Mouse (Mus musculus) Patski (cell line): ENCODE measurements at regions not wholly inside any gene's neighbourhood (a gene's known extent, or its start where the extent isn't known, plus 50 kb on each side); places are given as distances from the start of the nearest gene placed in this dataset.
"Not testable (repeated sequence)": the region's sequence is repeated elsewhere in the genome, so short reads cannot be mapped to it uniquely, and the experiment has no call there.

ENCODE experiments used
- ATAC-seq: fragments of 100-300 bp; one replicate; pipeline ENCODE4 v1.8.0; 2021
- CTCF ChIA-PET: fragments of 350-600 bp; sonication (Branson Sonifier 250); formaldehyde crosslinking; loops from one replicate; lab custom pipeline; 2022; ENCODE audit warnings: inconsistent platforms; lab: Charles Lee
- POLR2A ChIA-PET: fragments of 350-600 bp; sonication (Branson Sonifier 250); formaldehyde crosslinking; loops from one replicate; lab custom pipeline; 2022; ENCODE audit warnings: antibody characterized with exemption, inconsistent platforms; lab: Charles Lee
- DNase-seq: peaks from one replicate; pipeline ENCODE4 v3.0.0-alpha.2; 2011; ENCODE audit warnings: low read depth, low spot score
- H3K27me3 ChIP-seq: fragments of 371-371 bp; one replicate; pipeline ENCODE4 v1.5.1; 2021
- CTCF ChIP-seq: fragments of 100-300 bp; IDR thresholded peaks from one replicate; pipeline ENCODE4 v1.5.1; 2021
- in situ Hi-C: fragments of 300-500 bp; cut with MboI; formaldehyde crosslinking; loops from 3 replicates; pipeline ENCODE4 v1.11.1; 2018; ENCODE audit warnings: low pct_unique_long_range_greater_than_20kb, mixed read lengths

DNA sequence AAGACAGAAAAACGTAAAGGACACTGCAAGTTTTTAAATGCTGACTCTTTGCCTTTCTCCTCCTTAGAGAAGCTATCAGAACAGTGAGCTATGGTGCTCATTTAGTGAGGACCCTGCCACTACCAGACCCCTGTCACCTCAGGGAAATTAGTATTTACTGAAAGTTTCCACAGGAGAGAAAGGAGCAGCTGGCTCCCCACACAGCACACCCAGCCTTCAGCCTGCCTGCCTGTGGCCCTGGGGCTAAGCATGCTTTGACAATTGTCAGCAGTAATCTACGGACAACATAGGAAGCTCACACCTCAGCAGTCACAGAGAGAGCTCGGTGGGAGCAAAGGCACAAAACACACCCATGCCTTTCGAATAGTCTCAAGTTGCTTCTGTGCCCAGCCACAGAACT is 625.9 kb upstream of the Map3k7 start:
- in situ Hi-C loops, result no loop called here
- ChIA-PET POLR2A (no interaction called here), CTCF (interaction anchor here (1.2 to 1.3 kb wide), 2 partner anchors 13 kb away, joined by 3 to 5 read pairs; no protein-coding TSS in a partner anchor)
- H3K27me3 ChIP-seq, result no peaks in the 10 kb centered on the region
- TF ChIP-seq CTCF, result no peak
- ATAC-seq, result no peak
- DNase-seq, result no peak

DNA sequence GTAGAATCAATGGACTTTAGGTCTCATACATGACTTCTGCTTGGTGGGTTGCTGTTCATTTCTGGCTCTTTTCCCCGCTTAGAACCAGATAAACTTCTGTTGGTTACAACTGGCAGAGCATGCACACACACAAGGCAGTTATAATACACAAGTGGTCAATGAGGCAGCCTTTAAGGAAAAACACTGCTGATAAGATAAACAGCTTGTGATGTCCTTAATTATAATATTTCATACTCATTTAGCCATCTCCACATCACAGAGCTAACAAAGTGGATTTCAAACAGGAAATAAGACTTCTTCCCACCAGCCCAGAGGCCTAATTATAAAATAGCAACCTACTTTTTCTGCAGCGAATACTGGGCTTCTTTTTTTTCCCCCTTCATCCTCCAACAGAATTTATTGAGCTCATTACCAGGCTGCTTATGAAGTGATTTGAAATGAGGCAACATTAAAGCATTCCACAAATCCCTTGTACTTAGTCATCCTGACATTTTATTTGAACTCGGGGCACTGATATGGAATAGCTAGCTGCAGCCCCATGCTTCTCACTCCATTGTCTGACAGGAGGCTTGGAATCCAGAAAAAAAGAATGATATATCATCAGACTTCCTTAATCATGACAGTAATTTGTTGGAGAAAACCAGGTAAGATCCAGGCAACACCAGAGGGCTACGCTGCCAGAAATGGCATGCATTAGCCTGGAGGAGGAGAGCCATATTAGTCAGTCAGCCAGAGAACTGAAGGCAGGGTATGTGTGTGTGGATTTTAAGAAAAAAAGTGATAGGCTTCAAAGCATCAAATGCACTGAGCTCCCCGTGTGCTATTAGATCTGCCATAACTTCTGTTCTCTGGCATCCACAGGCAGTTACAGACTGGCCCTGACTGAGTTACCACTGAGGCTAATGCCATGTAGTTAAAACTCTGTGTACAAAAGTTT is 620.3 kb upstream of the Map3k7 start:
- DNase-seq (no peak), ATAC-seq (no peak)
- no peaks in the 10 kb centered on the region for H3K27me3 ChIP-seq
- ChIA-PET POLR2A (no interaction called here), CTCF (interaction anchor here (1.2 kb wide), 1 partner anchor 18 kb away, joined by 4 read pairs; no protein-coding TSS in a partner anchor)
- in situ Hi-C loops, result no loop called here
- no peak for TF ChIP-seq CTCF

DNA sequence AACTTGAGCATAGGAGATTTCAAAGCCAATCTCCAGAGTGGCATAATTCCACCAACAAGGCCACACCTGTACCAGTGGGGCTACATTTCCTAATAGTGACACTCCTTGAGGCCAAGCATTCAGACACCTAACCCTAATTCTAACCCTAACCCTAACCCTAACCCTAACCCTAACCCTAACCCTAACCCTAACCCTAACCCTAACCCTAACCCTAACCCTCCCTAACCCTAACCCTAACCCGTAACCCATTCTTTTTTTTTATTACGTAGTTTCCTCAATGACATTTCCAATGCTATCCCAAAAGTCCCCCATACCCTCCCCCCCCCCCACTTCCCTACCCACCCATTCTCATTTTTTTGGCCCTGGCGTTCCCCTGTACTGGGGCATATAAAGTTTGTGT is 609.9 kb upstream of the Map3k7 start:
- CTCF ChIA-PET, DNase-seq, H3K27me3 ChIP-seq, ATAC-seq, in situ Hi-C loops, POLR2A ChIA-PET: not testable (repeated sequence)

DNA sequence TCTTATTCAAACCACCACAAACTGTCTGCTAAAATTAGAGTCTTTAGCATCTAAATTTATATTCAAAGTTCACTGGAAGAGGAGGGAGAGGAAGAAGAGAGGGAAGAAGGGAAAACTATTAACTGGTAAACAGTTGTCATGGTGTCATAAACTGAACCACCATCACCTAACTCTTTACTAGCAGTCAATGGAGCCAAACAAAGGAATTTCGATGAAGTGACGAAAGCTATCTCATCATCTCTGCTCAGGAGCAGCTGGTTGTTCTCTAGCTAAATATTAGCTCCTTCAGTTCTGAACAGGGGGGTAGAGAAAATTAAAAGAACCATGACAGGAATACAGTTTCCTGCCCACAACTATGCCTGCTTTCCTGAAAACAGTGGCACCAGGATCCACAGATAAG is 608.9 kb upstream of the Map3k7 start:
- no peak for ATAC-seq
- in situ Hi-C loops, result no loop called here
- no peak for DNase-seq
- ChIA-PET CTCF (no interaction called here), POLR2A (no interaction called here)
- H3K27me3 ChIP-seq, result no peaks in the 10 kb centered on the region
- no peak for TF ChIP-seq CTCF

DNA sequence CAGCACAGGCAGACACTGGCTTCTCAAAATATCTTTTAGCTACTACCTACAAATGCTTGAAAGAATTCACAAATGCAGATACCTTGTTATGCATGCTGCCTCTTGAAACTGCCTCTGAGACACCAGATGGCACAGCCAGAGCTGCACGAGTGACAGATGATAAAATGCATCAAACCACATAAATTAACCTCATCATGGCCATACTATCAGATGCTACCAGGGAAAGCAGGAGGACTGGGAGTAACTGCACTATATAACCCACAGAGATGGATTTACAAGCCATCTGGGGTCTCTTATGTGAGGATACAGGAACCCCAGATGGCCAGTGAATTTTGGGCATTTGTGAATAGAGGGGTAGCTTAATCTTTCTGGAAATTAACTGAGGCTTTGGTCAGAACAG is 597.7 kb upstream of the Map3k7 start:
- no peak for ATAC-seq
- DNase-seq, result no peak
- POLR2A ChIA-PET, result no interaction called here
- CTCF ChIA-PET, result no interaction called here
- H3K27me3 ChIP-seq, result no peaks in the 10 kb centered on the region
- TF ChIP-seq CTCF, result no peak
- in situ Hi-C loops, result no loop called here

DNA sequence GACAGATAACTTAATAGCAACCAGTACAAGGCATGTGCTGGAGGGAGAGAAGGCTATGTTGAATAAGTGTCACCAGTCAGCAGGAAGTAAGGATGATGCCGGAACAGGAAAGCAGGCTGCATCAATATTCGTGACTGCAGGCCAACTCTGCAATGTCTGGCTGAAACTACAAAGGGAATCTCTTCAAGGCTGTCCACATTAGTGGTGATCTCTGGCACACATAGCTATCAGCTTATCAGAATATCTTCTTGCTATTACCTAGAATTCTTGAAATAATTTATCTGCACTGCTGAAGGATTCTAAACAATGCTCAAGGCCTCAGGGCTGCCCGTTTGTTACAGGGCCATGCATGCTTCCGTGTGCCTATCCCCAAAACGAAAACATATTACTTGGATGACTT is 596.9 kb upstream of the Map3k7 start:
- H3K27me3 ChIP-seq, result no peaks in the 10 kb centered on the region
- ATAC-seq (no peak), DNase-seq (no peak)
- POLR2A ChIA-PET, result interaction anchor here (0.6 kb wide), 1 partner anchor 65 kb away, joined by 4 read pairs; no protein-coding TSS in a partner anchor
- in situ Hi-C loops, result no loop called here
- no peak for TF ChIP-seq CTCF
- CTCF ChIA-PET, result no interaction called here

DNA sequence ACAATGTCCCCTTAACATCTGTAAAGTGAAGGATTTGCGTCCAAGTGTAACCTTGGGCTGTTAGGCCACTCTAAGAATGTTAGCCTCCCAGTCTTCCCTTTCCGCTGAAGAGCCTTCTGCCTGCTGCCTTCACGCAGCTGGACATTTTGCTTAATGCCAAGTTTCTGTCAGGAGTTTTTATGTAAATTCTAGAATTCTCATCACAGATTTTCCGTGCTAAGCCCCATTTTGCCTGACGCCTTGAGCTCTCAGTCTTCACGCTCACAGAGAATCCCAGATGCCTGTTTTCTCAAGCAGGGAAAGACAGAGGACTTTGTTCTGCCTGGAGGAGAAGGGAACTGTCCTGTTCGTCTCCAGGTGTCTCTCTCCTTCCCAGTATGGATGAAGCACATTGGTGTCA is 593.8 kb upstream of the Map3k7 start:
- no peak for TF ChIP-seq CTCF
- in situ Hi-C loops, result no loop called here
- ChIA-PET POLR2A (no interaction called here), CTCF (no interaction called here)
- DNase-seq (no peak), ATAC-seq (no peak)
- no peaks in the 10 kb centered on the region for H3K27me3 ChIP-seq

DNA sequence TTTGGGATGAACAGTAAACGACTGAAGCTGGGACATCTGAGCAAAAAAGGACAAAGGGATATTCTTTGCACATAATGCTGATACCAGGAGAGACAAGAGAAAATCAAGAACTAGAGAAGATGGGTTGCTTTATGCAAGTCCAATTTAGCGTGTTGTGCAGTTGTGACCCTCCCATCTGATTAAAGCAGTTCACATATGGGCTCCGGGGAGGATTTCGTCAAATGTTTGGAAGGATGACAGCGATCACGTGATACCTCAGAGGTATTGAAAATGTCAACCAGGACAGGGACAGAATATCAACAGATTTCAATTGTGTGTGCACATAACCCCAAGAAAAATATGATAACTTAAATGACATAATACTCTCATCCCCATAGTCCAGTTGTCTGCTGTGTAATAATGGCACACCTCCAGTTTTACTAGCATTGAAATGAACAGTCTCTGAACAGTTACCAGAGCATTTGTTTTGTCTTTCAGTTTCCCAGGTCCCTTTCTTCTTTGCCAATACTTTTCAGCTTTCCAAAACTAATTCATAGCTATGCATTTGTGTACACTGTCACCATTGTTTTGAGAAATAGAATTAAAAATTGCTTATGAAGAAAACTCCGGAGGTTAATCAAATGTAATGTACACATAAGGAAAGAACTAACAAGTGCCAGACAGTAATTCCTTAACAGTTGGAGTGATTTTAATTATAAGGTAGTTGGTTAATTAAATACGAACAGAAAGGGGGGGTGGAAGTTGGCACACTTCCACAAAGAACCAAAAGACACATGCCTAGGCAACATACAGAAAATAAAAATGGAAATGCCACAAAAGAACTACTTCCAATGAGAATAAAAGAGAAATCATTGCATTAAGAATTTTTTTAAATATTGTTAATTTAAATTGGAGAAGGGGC is 582.6 kb upstream of the Map3k7 start:
- ATAC-seq, result no peak

DNA sequence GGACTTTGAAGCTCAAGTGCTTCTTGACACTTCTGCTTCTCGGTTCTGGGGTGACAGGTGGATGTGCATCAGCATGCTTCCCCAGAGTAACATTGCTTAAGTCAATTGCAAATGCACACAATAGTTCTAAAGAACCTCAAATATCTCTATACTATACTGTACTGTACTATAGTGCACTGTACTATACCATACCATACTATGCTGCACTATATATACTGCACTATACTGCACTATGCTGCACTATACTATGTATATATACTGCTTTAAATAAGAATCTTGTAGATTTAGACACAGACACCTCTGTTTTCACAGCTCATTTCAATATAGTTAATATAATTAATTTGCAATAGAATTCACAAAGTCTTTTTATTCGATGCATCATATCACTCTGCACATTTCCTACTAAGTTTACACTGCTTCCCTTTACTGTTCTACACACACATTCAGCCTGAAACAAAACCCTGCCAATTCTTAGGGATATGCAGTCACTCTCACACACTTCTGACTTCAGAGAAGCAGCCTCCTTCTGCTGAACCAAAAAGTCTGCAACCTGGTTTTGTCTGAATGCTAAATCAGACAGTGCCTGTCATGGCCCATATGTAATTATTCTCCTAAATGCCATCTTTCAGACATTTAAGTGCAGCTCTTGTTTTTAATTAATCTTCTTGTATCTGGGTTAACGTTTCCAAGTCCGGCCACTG is 570.8 kb upstream of the Map3k7 start:
- no peak for ATAC-seq
- POLR2A ChIA-PET, result no interaction called here
- DNase-seq, result no peak
- CTCF ChIA-PET, result interaction anchor here (1.5 kb wide), 1 partner anchor 19 kb away, joined by 3 read pairs; no protein-coding TSS in a partner anchor
- in situ Hi-C loops, result no loop called here
- H3K27me3 ChIP-seq, result no peaks in the 10 kb centered on the region
- no peak for TF ChIP-seq CTCF

More for the DNA sequence above, 582.6 kb upstream of the Map3k7 start:
- TF ChIP-seq CTCF, result no peak
- POLR2A ChIA-PET, result interaction anchor here (0.7 kb wide), 1 partner anchor 44 kb away, joined by 5 read pairs; no protein-coding TSS in a partner anchor
- H3K27me3 ChIP-seq, result no peaks in the 10 kb centered on the region
- no peak for DNase-seq
- CTCF ChIA-PET, result no interaction called here
- in situ Hi-C loops, result no loop called here

DNA sequence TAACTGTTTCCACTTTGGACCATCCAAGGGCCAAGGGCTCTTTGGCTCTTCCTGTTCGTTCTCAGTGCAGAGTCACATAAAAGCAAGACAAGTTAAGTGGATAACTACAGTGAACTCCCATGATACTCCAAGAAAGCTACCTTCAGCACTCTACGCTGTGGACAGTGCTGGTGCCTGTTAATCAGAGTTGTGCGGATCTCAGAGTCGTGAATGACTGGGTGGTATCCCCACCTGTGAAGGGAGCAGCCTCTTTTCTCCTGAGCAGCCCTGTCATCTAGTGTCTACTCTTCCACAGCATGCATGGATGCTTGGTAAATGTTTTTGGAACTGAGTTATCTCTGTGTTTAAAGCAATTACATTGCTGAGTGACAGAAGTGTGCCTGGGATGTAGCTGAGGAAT is 568.4 kb upstream of the Map3k7 start:
- in situ Hi-C loops, result no loop called here
- TF ChIP-seq CTCF, result no peak
- no peak for ATAC-seq
- CTCF ChIA-PET, result no interaction called here
- no peak for DNase-seq
- no peaks in the 10 kb centered on the region for H3K27me3 ChIP-seq
- POLR2A ChIA-PET, result interaction anchor here (1.0 kb wide), 1 partner anchor 9 kb away, joined by 3 read pairs; no protein-coding TSS in a partner anchor
